Mouse (Mus musculus): ENCODE results near the gene Susd3.

Gene Susd3

GRCm38 (mm10) chr13:49187288-49188218, 61.0 kb downstream of the Susd3 start, which contains the start of gene Ninj1:
Gene Ninj1 (plus strand): TSS chr13:49187485.
- peak; percentile 44 to 59 for DNase-seq (ENCODE audit: low spot score in 2 of 2)

GRCm38 (mm10) chr13:49186798-49187287, 61.7 kb downstream of the Susd3 start:
- DNase-seq (ENCODE audit: low spot score in 2 of 2) = no peak

- no peak for DNase-seq (ENCODE audit: low spot score in 2 of 2)
Observed at GRCm38 (mm10) chr13:49183646-49184045, 64.9 kb downstream of the Susd3 start.

- no peak for DNase-seq (ENCODE audit: low spot score in 2 of 2)
Observed at GRCm38 (mm10) chr13:49183161-49183560, 65.3 kb downstream of the Susd3 start.

GRCm38 (mm10) chr13:49181411-49181984, 67.0 kb downstream of the Susd3 start:
- DNase-seq (ENCODE audit: low spot score in 2 of 2) = no peak

- DNase-seq (ENCODE audit: low spot score in 2 of 2) = no peak
Observed at GRCm38 (mm10) chr13:49180691-49181090, 67.8 kb downstream of the Susd3 start.
